Mouse (Mus musculus): ENCODE measurements at regions not wholly inside any gene's neighbourhood (a gene's known extent, or its start where the extent isn't known, plus 50 kb on each side); places are given as distances from the start of the nearest gene placed in this dataset.

- Histone ChIP-seq H3K27me3 (ENCODE audit: control insufficient read depth, insufficient read depth, low read length, poor library complexity, severe bottlenecking) (no peaks in the 10 kb centered on the region), H3K27ac (ENCODE audit: insufficient read depth, low read length) (no peak overlapping the region), H3K36me3 (ENCODE audit: control insufficient read depth, insufficient read depth, low read length, poor library complexity, severe bottlenecking) (no peaks in the 10 kb centered on the region), H3K9ac (ENCODE audit: low read depth, poor library complexity, severe bottlenecking) (no peak overlapping the region), H3K4me1 (ENCODE audit: control insufficient read depth, insufficient read depth, low read length) (no peaks in the 10 kb centered on the region), H3K9me3 (replicated peaks; ENCODE audit: control insufficient read depth, insufficient read depth, low read length, poor library complexity, severe bottlenecking) (no peaks in the 10 kb centered on the region), H3K4me3 (ENCODE audit: low read depth, low read length) (no peak overlapping the region)
- TF ChIP-seq EP300 (IDR thresholded peaks at IDR 0.05; ENCODE audit: insufficient read depth, low read depth, low read length): no peak
- no peak for TF ChIP-seq POLR2A (IDR thresholded peaks at IDR 0.05; ENCODE audit: insufficient read depth, low read length)
- TF ChIP-seq CTCF (IDR thresholded peaks at IDR 0.05; ENCODE audit: low read depth, low read length): no peak
These were observed 114.5 kb upstream of the Gria4 start for GRCm38 (mm10) chr9:4910543-4910942.

- no peaks in the 10 kb centered on the region for H3K27me3 ChIP-seq (ENCODE audit: control insufficient read depth, insufficient read depth, low read length, poor library complexity, severe bottlenecking)
- no peak for TF ChIP-seq POLR2A (IDR thresholded peaks at IDR 0.05; ENCODE audit: insufficient read depth, low read length)
These were observed 89.4 kb upstream of the Gria4 start for GRCm38 (mm10) chr9:4885479-4885878.

More at GRCm38 (mm10) chr9:4885479-4885878, 89.4 kb upstream of the Gria4 start:
- Histone ChIP-seq H3K9me3 (replicated peaks; ENCODE audit: control insufficient read depth, insufficient read depth, low read length, poor library complexity, severe bottlenecking) (no peaks in the 10 kb centered on the region), H3K4me3 (ENCODE audit: low read depth, low read length) (no peak overlapping the region), H3K9ac (ENCODE audit: low read depth, poor library complexity, severe bottlenecking) (no peak overlapping the region), H3K36me3 (ENCODE audit: control insufficient read depth, insufficient read depth, low read length, poor library complexity, severe bottlenecking) (no peaks in the 10 kb centered on the region), H3K4me1 (ENCODE audit: control insufficient read depth, insufficient read depth, low read length) (no peaks in the 10 kb centered on the region), H3K27ac (ENCODE audit: insufficient read depth, low read length) (no peak overlapping the region)

All from ES-Bruce4 (cell line).